Mouse (Mus musculus): Measurements from ENCODE around the gene Pced1b. TPM values are rescaled to one million over a fixed set of nuclear protein-coding genes. Genes with fewer than 3 reads are reported as not detected.
"Not testable (repeated sequence)": the region's sequence is repeated elsewhere in the genome, so short reads cannot be mapped to it uniquely, and the experiment has no call there.

The Pced1b gene
- total RNA-seq, 2 experiments from 2014 or later, result 1.1 to 1.4 TPM

- DNase-seq, result no peak
- intact Hi-C loops (cut with DNase I), result no loop called here
These were observed 121.2 kb downstream of the Pced1b start for GRCm38 (mm10) chr15:97368035-97368608.

GRCm38 (mm10) chr15:97368631-97369030 lies 121.7 kb downstream of the Pced1b start:
- intact Hi-C loops (cut with DNase I), result no loop called here
- DNase-seq, result no peak

GRCm38 (mm10) chr15:97369144-97369543 lies 122.2 kb downstream of the Pced1b start:
- no peak for DNase-seq
- intact Hi-C loops (cut with DNase I), result no loop called here

- intact Hi-C loops (cut with DNase I), result no loop called here
- no peak for DNase-seq
These were observed 124.0 kb downstream of the Pced1b start for GRCm38 (mm10) chr15:97370880-97371279.

GRCm38 (mm10) chr15:97372043-97372442 lies 125.1 kb downstream of the Pced1b start:
- intact Hi-C loops (cut with DNase I); DNase-seq: not testable (repeated sequence)

GRCm38 (mm10) chr15:97372611-97373131 lies 125.8 kb downstream of the Pced1b start:
- intact Hi-C loops (cut with DNase I), result no loop called here
- DNase-seq, result no peak

- no peak for DNase-seq
- intact Hi-C loops (cut with DNase I), result no loop called here
These were observed 126.5 kb downstream of the Pced1b start for GRCm38 (mm10) chr15:97373203-97374084.

- no peak for DNase-seq
- intact Hi-C loops (cut with DNase I), result no loop called here
These were observed 127.4 kb downstream of the Pced1b start for GRCm38 (mm10) chr15:97374085-97374844.

- intact Hi-C loops (cut with DNase I), result no loop called here
- no peak for DNase-seq
These were observed 128.2 kb downstream of the Pced1b start for GRCm38 (mm10) chr15:97374845-97375720.

GRCm38 (mm10) chr15:97376081-97376742 lies 129.3 kb downstream of the Pced1b start:
- no peak for DNase-seq
- intact Hi-C loops (cut with DNase I), result no loop called here

GRCm38 (mm10) chr15:97376792-97377222 lies 129.9 kb downstream of the Pced1b start:
- no peak for DNase-seq
- intact Hi-C loops (cut with DNase I), result no loop called here

GRCm38 (mm10) chr15:97378061-97378460 lies 131.2 kb downstream of the Pced1b start:
- intact Hi-C loops (cut with DNase I), result no loop called here
- DNase-seq, result no peak

GRCm38 (mm10) chr15:97379489-97380304 lies 132.8 kb downstream of the Pced1b start:
- intact Hi-C loops (cut with DNase I), result no loop called here
- no peak for DNase-seq

- DNase-seq, result no peak
- intact Hi-C loops (cut with DNase I), result no loop called here
These were observed 135.7 kb downstream of the Pced1b start for GRCm38 (mm10) chr15:97382567-97382966.

GRCm38 (mm10) chr15:97383523-97384141 lies 136.7 kb downstream of the Pced1b start:
- DNase-seq, result no peak
- intact Hi-C loops (cut with DNase I), result no loop called here

GRCm38 (mm10) chr15:97384170-97385018 lies 137.5 kb downstream of the Pced1b start:
- intact Hi-C loops (cut with DNase I), result no loop called here
- DNase-seq, result no peak

GRCm38 (mm10) chr15:97385174-97385573 lies 138.3 kb downstream of the Pced1b start:
- intact Hi-C loops (cut with DNase I); DNase-seq: not testable (repeated sequence)
